Mouse (Mus musculus) liver (tissue): ENCODE data around the gene Polr2f.

Source experiments
- DNase-seq: peaks from one replicate; pipeline ENCODE4 v3.0.0-alpha.2; 2020; ENCODE audit warnings: mixed read lengths

Gene Polr2f

DNA sequence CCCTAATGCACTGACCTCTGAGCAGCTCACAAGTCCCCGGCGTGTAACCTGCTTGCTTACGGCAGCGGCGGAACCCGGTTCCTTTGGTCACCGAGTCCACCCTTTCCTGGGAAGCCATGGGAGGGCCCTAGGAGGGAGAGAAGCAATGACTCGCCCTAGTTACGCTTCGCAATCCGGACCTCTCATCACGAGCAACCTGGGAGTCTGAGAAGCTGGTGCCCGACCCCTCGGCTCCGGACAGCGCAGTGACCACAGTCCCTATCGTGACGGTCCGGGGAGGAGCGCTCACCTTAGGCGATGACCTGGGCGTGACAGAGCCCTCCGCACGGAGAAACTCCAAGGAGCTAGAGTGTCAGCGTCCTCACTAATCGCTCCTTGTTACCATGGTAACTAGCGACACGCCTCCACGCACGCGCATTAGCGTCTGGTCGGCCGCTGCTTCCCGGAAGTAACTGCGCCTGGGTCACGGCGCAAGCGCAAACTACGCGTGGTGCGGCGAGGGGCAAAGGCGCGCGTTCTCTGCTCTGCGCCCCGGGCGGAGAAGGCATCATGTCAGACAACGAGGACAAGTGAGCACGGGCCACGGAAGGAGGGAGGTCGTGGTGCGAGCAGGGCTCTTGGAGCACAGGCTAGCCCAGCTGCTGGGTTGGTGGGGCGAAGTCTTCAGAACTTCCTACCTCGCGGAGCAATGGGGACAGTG lies at the start of gene Polr2f, which contains the start of gene 1700088E04Rik:
Gene Polr2f, plus strand, starts transcription at position 144 of the 700 bp plus-strand sequence.
Gene 1700088E04Rik, minus strand, starts transcription at position 388 of the 700 bp plus-strand sequence.
- DNase-seq, result peak; percentile 96

DNA sequence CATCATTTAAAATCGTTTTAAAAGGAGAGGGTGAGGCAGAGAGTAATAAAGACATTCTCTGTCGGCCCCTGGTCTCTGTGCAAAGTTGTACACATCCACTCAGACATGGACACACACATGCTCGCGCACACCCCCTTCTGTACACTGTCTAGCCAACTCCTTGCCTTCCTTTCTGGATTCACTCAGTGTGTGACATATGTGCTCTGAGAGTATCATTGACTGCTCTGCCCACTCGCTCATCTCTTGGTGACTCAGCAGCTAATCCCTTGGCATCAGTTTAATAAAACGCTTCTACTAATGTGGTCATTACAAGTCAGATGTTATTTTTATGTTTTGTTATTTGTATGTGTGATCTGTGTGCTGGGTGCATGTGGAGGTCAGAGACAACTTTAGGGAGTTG lies 48.5 kb upstream of the Polr2f start:
- DNase-seq, result no peak

DNA sequence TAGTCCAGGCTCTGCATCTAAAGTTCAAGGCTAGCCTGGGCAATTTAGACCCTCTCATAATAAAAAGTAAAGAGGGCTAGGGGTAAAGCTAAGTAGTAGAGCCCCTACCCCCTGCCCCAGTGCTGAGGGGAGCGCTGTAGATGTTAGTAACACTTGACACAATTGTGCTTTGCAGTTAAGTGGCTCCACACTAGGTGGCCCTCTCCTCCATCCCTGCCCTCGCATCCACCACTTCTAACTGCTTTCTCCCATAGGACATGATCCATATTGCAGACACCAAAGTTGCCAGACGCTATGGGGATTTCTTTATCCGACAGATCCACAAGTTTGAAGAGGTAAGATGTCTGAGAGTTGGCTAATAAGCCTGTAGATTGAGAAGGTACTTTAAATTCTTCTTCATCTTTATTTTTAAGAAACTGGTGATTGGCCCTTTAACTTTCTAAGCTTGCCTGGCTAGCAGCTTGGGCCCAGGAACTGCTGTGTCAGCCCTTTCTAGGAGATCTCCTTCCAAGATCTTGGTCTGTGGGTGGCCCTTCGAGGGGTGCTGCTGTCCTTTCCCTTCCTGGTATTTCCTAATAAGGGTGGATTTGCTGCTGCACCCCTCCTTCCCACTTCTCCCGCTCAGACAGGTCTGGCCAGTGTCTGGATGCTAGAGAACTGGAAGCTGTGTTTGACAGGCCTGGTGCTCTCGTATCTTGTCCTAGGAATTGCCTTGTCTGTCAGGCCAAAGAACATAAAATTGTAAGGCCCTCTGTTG lies 47.5 kb upstream of the Polr2f start:
- no peak for DNase-seq

DNA sequence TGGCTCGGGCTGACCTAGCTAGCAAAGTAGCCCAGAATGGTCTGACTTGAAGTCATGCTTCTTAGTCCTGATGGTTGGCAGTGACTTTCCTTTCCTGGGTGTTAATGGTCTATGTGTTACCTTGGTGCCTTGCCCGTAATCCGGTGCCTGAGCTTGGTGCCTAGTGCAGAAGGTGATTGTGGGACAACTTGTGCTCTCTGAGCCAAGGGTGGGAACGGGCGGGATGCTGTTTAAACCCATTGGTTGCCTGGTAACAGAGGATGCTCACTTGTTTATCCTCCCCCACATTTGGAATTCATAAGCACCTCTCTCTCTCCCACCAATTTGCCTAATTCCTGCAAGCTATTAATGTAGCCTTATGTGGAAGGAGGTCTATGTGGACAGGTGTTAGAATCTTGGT lies 45.3 kb upstream of the Polr2f start:
- DNase-seq, result no peak

GRCm38 (mm10) chr15:79096556-79096955 lies 44.3 kb upstream of the Polr2f start:
- DNase-seq, result no peak

- no peak for DNase-seq
Observed at GRCm38 (mm10) chr15:79097135-79097534, 43.7 kb upstream of the Polr2f start.

DNA sequence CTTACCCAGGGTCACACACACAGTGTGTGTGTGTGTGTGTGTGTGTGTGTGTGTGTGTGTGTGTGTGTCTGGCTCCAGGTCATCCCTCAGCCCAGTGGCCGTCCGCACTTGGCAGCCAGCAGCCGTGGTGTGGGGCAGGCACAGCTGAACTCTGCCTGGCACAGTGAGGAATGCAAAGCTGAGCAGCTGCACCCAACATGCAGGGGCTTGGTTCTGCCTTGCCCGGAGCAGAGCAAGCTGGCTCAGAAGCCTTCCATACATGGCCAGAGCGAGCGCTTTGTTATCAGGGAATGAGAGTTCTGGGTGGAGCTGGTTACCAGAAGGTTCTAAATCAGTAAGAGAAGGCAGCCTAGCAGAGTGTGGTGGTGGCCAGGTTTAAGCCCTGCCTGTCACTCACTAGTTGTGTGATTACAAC lies 43.2 kb upstream of the Polr2f start:
- peak; percentile 46 for DNase-seq

- DNase-seq, result no peak
Observed at GRCm38 (mm10) chr15:79098220-79098619, 42.6 kb upstream of the Polr2f start.

DNA sequence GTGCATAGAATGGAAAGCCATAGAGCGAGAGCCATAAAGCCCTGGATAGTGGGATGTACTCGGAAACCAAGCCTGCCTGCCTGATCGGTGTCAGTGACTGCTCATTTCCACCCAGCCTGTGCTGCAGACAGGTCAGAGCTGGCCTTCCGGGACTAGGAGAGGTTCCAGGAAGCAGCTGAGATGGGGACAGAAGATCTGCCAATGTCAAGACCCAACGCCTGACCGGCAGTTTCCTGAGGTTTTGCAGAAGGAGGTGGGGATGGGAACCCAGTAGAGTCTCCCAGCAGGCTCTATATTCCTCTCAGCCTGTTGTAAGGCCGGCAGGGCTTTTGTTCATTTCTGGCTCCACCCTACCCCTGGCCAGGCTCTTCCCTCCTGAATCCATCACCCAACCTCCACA lies 41.9 kb upstream of the Polr2f start:
- no peak for DNase-seq

DNA sequence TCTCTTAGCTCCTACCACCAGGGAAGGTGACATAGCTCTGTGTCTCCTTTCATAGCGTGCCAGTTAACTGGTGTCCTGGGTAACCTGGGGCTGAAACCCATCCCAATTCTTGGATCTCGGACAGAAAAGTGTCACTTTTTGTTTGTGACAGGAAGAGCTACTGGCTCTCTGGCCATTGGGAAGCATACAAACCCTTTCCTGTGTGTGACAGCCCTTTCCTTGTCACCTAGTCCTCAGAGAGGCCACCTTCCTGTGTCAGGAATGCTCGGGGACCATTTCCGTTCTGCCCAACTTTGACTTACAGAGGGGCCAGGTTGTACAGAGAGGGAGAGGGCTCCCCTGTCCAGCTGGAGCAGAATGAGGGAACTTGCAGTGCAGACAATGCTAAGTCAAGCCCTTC lies 41.4 kb upstream of the Polr2f start:
- no peak for DNase-seq

- no peak for DNase-seq
Observed at GRCm38 (mm10) chr15:79100391-79100790, 40.4 kb upstream of the Polr2f start.

GRCm38 (mm10) chr15:79101531-79101930 lies 39.3 kb upstream of the Polr2f start:
- no peak for DNase-seq

- no peak for DNase-seq
Observed at GRCm38 (mm10) chr15:79103264-79103663, 37.5 kb upstream of the Polr2f start.

- DNase-seq, result peak; percentile 32
Observed at GRCm38 (mm10) chr15:79105804-79106203, 35.0 kb upstream of the Polr2f start.

DNA sequence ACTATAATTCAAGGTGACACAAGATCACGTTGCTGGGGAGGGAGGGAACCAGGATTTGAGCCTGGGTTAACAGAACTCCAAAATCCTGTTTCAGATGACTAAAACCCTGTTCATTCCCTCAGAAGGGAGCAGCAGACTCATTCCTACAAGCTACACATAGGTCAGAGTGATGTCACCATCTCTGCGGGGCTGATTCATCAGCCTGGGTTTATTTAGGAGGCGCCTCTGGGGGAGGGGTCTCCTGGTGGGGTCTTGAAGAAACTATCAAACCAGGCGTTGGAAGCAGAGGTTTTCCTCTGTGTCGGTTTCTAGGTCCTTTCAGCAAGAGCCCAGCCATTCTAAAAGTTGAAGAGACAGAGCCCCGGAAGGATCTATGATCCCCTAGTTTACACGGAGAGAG lies 32.8 kb upstream of the Polr2f start:
- DNase-seq, result no peak

- peak; percentile 78 for DNase-seq
Observed at GRCm38 (mm10) chr15:79108421-79109320, 32.1 kb upstream of the Polr2f start, which contains the start of gene Micall1. Micall1 (plus strand) TSS chr15:79108898.

DNA sequence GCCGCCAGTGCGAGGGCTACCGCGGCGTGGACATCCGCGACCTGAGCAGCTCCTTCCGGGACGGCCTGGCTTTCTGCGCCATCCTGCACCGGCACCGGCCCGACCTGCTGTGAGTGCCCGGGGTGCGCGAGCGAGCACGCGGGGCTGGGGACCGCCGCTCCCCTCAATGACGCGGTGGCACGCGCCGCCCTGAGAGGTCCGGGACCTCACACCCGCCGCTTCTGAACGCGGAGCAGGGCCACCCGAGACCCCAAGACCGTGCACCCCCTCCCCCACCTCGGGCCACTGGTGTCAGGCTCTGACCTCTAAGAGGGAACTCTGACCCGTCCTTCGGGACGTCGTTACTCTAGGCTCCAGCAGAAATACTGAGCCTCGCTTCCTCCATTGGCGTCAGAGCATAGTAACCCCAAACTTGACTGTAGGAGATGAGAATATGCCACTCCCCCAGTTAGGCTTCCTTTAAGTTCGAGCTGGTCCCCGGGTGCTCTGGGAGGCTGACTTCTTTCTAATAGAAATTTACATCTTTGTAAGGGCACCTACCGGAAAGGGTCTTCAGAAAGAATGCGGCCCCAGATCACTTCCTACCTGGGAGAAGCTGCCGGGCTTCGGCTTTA lies 31.4 kb upstream of the Polr2f start:
- DNase-seq, result peak; percentile 38

- no peak for DNase-seq
Observed at GRCm38 (mm10) chr15:79110031-79110430, 30.8 kb upstream of the Polr2f start.

- DNase-seq, result no peak
Observed at GRCm38 (mm10) chr15:79110528-79110927, 30.3 kb upstream of the Polr2f start.

DNA sequence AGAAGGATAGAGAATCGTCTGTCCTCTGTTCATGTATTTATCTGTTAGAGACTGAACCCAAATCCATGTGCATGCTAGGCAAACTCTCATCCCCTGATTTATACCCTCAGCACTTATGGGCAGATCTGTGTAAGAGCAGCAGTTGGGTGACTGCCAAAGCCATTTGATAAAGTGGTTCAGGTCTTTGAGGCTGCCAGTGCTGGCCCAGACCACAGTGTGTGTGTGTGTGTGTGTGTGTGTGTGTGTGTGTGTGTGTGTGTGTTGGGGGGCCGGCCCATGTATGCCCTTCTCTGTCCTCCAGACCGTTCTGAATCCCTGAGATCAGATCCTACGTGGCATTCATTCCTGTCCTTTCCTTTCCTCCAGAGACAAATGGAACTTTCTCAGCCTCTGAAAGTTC lies 29.0 kb upstream of the Polr2f start:
- DNase-seq, result no peak

DNA sequence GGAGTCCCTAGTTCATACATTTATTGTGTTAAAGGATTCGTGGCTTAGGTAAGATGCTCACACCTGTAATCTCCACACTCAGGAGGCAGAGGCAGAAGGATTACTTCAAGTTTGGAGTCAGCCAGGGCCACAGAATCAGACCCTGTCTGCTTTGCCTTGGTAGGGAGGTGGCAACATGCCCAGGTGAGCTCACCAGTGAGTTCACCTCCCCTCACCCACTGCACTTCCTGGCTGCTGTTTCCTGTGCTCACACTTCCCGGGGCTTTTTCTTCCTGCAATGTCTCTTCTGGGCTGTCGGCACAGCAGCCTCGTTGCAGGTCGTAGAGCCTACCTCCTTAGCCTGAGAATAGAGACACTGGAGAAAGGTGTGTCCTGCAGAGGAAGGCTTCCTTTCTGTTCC lies 25.5 kb upstream of the Polr2f start:
- DNase-seq, result no peak

- no peak for DNase-seq
Observed at GRCm38 (mm10) chr15:79119491-79119890, 21.3 kb upstream of the Polr2f start.

GRCm38 (mm10) chr15:79122119-79122518 lies 18.7 kb upstream of the Polr2f start:
- no peak for DNase-seq
